Mouse (Mus musculus) liver, adult 2 months (tissue): Measurements from ENCODE around the gene Micu2. TPM values are rescaled to one million over a fixed set of nuclear protein-coding genes. Genes with fewer than 3 reads are reported as not detected.
"Not testable (repeated sequence)": the region's sequence is repeated elsewhere in the genome, so short reads cannot be mapped to it uniquely, and the experiment has no call there.

Experiments used
- DNase-seq: peaks from one replicate; pipeline ENCODE4 v3.0.0-alpha.2; 2011; ENCODE audit warnings: low read depth, low spot score; ENCODE audit errors: extremely low read depth
- H3K27ac ChIP-seq: fragments of 200-500 bp; replicated peaks from 2 replicates; pipeline ENCODE4 v1.5.1; 2012; ENCODE audit warnings: low read depth, mild to moderate bottlenecking, control low read depth, inconsistent platforms, low read length; ENCODE audit not compliant: insufficient read depth
- H3K27me3 ChIP-seq: fragments of 200-500 bp; 2 replicates; pipeline ENCODE4 v1.6.1; 2012; ENCODE audit warnings: mild to moderate bottlenecking, moderate library complexity, low read length, inconsistent platforms; ENCODE audit not compliant: control insufficient read depth, insufficient read depth
- H3K36me3 ChIP-seq: fragments of 200-500 bp; 2 replicates; pipeline ENCODE4 v1.6.1; 2012; ENCODE audit warnings: low read length, inconsistent platforms; ENCODE audit not compliant: control insufficient read depth, insufficient read depth
- H3K4me1 ChIP-seq: fragments of 200-500 bp; 2 replicates; pipeline ENCODE4 v1.6.1; 2011; ENCODE audit warnings: low read length; ENCODE audit not compliant: control insufficient read depth, insufficient read depth
- H3K4me3 ChIP-seq: fragments of 200-500 bp; 2 replicates; pipeline ENCODE4 v1.5.1; 2011; ENCODE audit warnings: low read depth, mild to moderate bottlenecking, control low read depth, low read length, moderate library complexity; ENCODE audit not compliant: insufficient read depth
- H3K79me2 ChIP-seq: fragments of 200-500 bp; 2 replicates; pipeline ENCODE4 v1.6.1; 2012; ENCODE audit warnings: inconsistent platforms, mild to moderate bottlenecking, low read length, moderate library complexity; ENCODE audit not compliant: control insufficient read depth, insufficient read depth
- H3K9ac ChIP-seq: fragments of 200-500 bp; 2 replicates; pipeline ENCODE4 v1.6.1; 2012; ENCODE audit warnings: low read depth, mild to moderate bottlenecking, control low read depth, inconsistent platforms, low read length
- CTCF ChIP-seq: fragments of 200-500 bp; IDR thresholded peaks from 2 replicates; pipeline ENCODE4 v1.5.1; 2011; ENCODE audit warnings: low read depth, low read length, control low read depth
- POLR2A ChIP-seq: fragments of 200-500 bp; IDR thresholded peaks from 2 replicates; pipeline ENCODE4 v1.6.1; 2011; ENCODE audit warnings: low read length, control low read depth; ENCODE audit not compliant: insufficient read depth; ENCODE audit errors: extremely low read depth
- WGBS: fragments of 180-500 bp; shearing (Covaris S2); methylation state at CpG from one replicate; pipeline ENCODE4 v1.1.7; 2018; 5-methylcytosine and 5-hydroxymethylcytosine counted together
- polyA plus RNA-seq: library from polyadenylated mRNA; depleted of rRNA; stranded (reverse); fragments of >200 nt; gene quantifications from 2 replicates; pipeline ENCODE4 v1.2.3, GENCODE M21; 2012
- total RNA-seq: library from RNA; depleted of rRNA; stranded (reverse); fragments of >200 nt; gene quantifications from 2 replicates; pipeline ENCODE4 v1.2.3, GENCODE M21; 2014

Gene Micu2
- total and polyA plus RNA-seq, 2 experiments: 11.0 to 43.6 TPM

GRCm38 (mm10) chr14:57920568-57921310, 78.3 kb downstream of the Micu2 start:
- H3K4me1 ChIP-seq: no peaks in the 10 kb centered on the region
- H3K4me3 ChIP-seq: no peak overlapping the region
- WGBS: 88% methylated on average over 18 of the region's 18 CpGs
- H3K27me3 ChIP-seq: no peaks in the 10 kb centered on the region
- peaks cover 22% of the 10 kb centered on the region for H3K36me3 ChIP-seq
- H3K9ac ChIP-seq: no peak overlapping the region
- no peak for DNase-seq
- no peaks in the 10 kb centered on the region for H3K79me2 ChIP-seq
- TF ChIP-seq POLR2A: no peak
- no peak overlapping the region for H3K27ac ChIP-seq

- Histone ChIP-seq H3K27me3 (no peaks in the 10 kb centered on the region), H3K27ac (no peak overlapping the region), H3K4me3 (no peak overlapping the region), H3K9ac (no peak overlapping the region), H3K79me2 (no peaks in the 10 kb centered on the region), H3K36me3 (peaks cover 17% of the 10 kb centered on the region), H3K4me1 (no peaks in the 10 kb centered on the region)
- no peak for DNase-seq
- WGBS: 94% methylated on average over 17 of the region's 17 CpGs
- TF ChIP-seq POLR2A (no peak), CTCF (no peak)
These were observed 79.8 kb downstream of the Micu2 start for GRCm38 (mm10) chr14:57919148-57919875.

- Histone ChIP-seq H3K4me1 (no peaks in the 10 kb centered on the region), H3K79me2 (no peaks in the 10 kb centered on the region), H3K9ac (no peak overlapping the region), H3K4me3 (no peak overlapping the region), H3K36me3 (peaks cover 11% of the 10 kb centered on the region), H3K27me3 (no peaks in the 10 kb centered on the region), H3K27ac (no peak overlapping the region)
- no peak for DNase-seq
- no peak for TF ChIP-seq POLR2A
- no peak for TF ChIP-seq CTCF
- WGBS: 86% methylated on average over 6 of the region's 6 CpGs
These were observed 83.7 kb downstream of the Micu2 start for GRCm38 (mm10) chr14:57915341-57915740.

GRCm38 (mm10) chr14:57912211-57913007, 86.7 kb downstream of the Micu2 start:
- 42% methylated on average over 1 of the region's 1 CpGs for WGBS
- H3K79me2 ChIP-seq, DNase-seq, H3K27me3 ChIP-seq, H3K9ac ChIP-seq, H3K27ac ChIP-seq, H3K36me3 ChIP-seq, H3K4me1 ChIP-seq, H3K4me3 ChIP-seq: not testable (repeated sequence)

- H3K79me2 ChIP-seq, H3K4me1 ChIP-seq, H3K9ac ChIP-seq, H3K4me3 ChIP-seq, H3K27me3 ChIP-seq, DNase-seq, H3K27ac ChIP-seq, H3K36me3 ChIP-seq: not testable (repeated sequence)
These were observed 87.3 kb downstream of the Micu2 start for GRCm38 (mm10) chr14:57911787-57912186.

- peaks cover 2% of the 10 kb centered on the region; the same call in 1 of the 2 replicates for H3K36me3 ChIP-seq
- H3K27me3 ChIP-seq: no peaks in the 10 kb centered on the region
- no peak overlapping the region for H3K4me3 ChIP-seq
- no peaks in the 10 kb centered on the region for H3K4me1 ChIP-seq
- no peak overlapping the region for H3K27ac ChIP-seq
- no peak for DNase-seq
- no peak overlapping the region for H3K9ac ChIP-seq
- WGBS: 89% methylated on average over 4 of the region's 4 CpGs
- H3K79me2 ChIP-seq: no peaks in the 10 kb centered on the region
- no peak for TF ChIP-seq POLR2A
These were observed 87.7 kb downstream of the Micu2 start for GRCm38 (mm10) chr14:57911316-57911715.
